Mouse (Mus musculus): ENCODE results near the gene Pkd1l2. TPM values are rescaled to one million over a fixed set of nuclear protein-coding genes. Genes with fewer than 3 reads are reported as not detected.

The Pkd1l2 gene
- not detected for polyA plus RNA-seq (2014; fragmentation: Illumina TruSeq; extraction: RNeasy Lipid Tissue Mini Kit (QIAGEN cat#74804); ENCODE audit: low read depth, low replicate concordance)

GRCm38 (mm10) chr8:117082399-117082872, at the start of gene Pkd1l2:
Pkd1l2 (minus strand) TSS chr8:117082449.

GRCm38 (mm10) chr8:117095647-117096046, 13.4 kb upstream of the Pkd1l2 start, which contains the start of gene Bco1:
Bco1 (plus strand) TSS chr8:117095854.

GRCm38 (mm10) chr8:116993095-116993867, 89.0 kb downstream of the Pkd1l2 start, which contains the start of gene Gcsh:
Gcsh (minus strand) TSS chr8:116993537.

GRCm38 (mm10) chr8:116978631-116979256, 103.5 kb downstream of the Pkd1l2 start, which contains the start of gene 1700030J22Rik:
1700030J22Rik (minus strand) TSS chr8:116978959.

Other genes with a start within 250 kb of the Pkd1l2 start
- gene Cmc2, start 161.0 kb downstream of the Pkd1l2 start, polyA plus RNA-seq (2014; fragmentation: Illumina TruSeq; extraction: RNeasy Lipid Tissue Mini Kit (QIAGEN cat#74804); ENCODE audit: low read depth, low replicate concordance) = 61.2 TPM
- gene Cenpn, start 160.7 kb downstream of the Pkd1l2 start, polyA plus RNA-seq (2014; fragmentation: Illumina TruSeq; extraction: RNeasy Lipid Tissue Mini Kit (QIAGEN cat#74804); ENCODE audit: low read depth, low replicate concordance) = 1.1 TPM
- gene Atmin, start 139.1 kb downstream of the Pkd1l2 start, polyA plus RNA-seq (2014; fragmentation: Illumina TruSeq; extraction: RNeasy Lipid Tissue Mini Kit (QIAGEN cat#74804); ENCODE audit: low read depth, low replicate concordance) = 13.1 TPM
- 0.37 TPM for gene 1700030J22Rik, start 103.5 kb downstream of the Pkd1l2 start, polyA plus RNA-seq (2014; fragmentation: Illumina TruSeq; extraction: RNeasy Lipid Tissue Mini Kit (QIAGEN cat#74804); ENCODE audit: low read depth, low replicate concordance)
- 79.8 TPM for gene Gcsh, start 88.9 kb downstream of the Pkd1l2 start, polyA plus RNA-seq (2014; fragmentation: Illumina TruSeq; extraction: RNeasy Lipid Tissue Mini Kit (QIAGEN cat#74804); ENCODE audit: low read depth, low replicate concordance)
- not detected for gene Bco1, start 13.4 kb upstream of the Pkd1l2 start, polyA plus RNA-seq (2014; fragmentation: Illumina TruSeq; extraction: RNeasy Lipid Tissue Mini Kit (QIAGEN cat#74804); ENCODE audit: low read depth, low replicate concordance)
- gene Gan, start 75.7 kb upstream of the Pkd1l2 start, polyA plus RNA-seq (2014; fragmentation: Illumina TruSeq; extraction: RNeasy Lipid Tissue Mini Kit (QIAGEN cat#74804); ENCODE audit: low read depth, low replicate concordance) = 2.6 TPM
- 10.9 TPM for gene Cmip, start 174.6 kb upstream of the Pkd1l2 start, polyA plus RNA-seq (2014; fragmentation: Illumina TruSeq; extraction: RNeasy Lipid Tissue Mini Kit (QIAGEN cat#74804); ENCODE audit: low read depth, low replicate concordance)

All from heart, adult 10 weeks (tissue).